Mouse (Mus musculus) brain, embryonic 14.5 days (tissue): ENCODE measurements around the gene Gm12216. TPM values are rescaled to one million over a fixed set of nuclear protein-coding genes. Genes with fewer than 3 reads are reported as not detected.

Experiments used
- DNase-seq: peaks from one replicate; pipeline ENCODE4 v3.0.0-alpha.2; 2011; ENCODE audit warnings: low read depth
- CTCF ChIP-seq: fragments of 200-500 bp; IDR thresholded peaks from 2 replicates; pipeline ENCODE4 v1.5.1; 2012; ENCODE audit warnings: inconsistent platforms, mild to moderate bottlenecking, moderate library complexity, borderline replicate concordance; ENCODE audit not compliant: insufficient read depth, insufficient read length; ENCODE audit errors: extremely low read depth
- POLR2A ChIP-seq: fragments of 200-500 bp; IDR thresholded peaks from 2 replicates; pipeline ENCODE4 v1.6.1; 2012; ENCODE audit warnings: mild to moderate bottlenecking, inconsistent platforms, borderline replicate concordance; ENCODE audit not compliant: poor library complexity, insufficient read depth, insufficient read length, severe bottlenecking; ENCODE audit errors: extremely low read depth
- polyA plus RNA-seq: library from polyadenylated mRNA; depleted of rRNA; stranded (reverse); fragments of >200 nt; gene quantifications from 2 replicates; pipeline ENCODE4 v1.2.3, GENCODE M21; 2012; rRNA removed

Gene Gm12216
- polyA plus RNA-seq, 1 experiment: 0.11 TPM

DNA sequence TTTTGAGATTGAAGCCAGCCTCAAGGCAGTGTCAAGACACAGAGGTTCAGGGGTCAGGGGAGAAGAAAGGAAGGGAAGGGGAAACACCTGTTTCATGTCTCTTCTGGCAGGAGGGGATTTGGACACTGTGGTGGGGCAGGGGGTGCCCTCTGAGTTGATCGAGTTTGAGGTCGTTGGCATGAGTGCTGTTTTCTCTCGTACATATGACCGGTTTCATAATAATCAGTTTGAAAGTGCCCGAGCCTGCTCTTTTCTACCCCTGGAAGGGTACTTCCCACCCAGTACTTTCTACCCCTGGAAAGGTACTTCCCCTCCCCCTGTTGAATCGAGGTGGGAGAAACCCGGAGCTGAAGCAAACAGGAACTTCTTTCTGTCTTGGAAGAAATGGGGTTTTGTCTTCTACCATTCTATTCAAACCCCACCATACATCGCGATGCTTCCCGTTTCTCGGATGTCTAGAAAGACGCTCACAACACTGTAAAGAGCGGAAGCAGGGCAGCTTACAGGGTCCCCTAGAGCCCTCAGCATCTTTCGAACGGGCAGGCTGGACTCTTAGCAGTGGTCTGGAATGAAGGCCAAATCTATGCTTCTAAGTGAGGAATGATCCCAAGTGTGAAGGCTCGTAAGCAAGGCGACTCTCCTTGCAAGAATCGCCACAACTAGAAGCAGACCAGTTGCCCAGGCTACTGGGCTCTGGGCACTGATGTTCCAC is 123.9 kb downstream of the Gm12216 start:
- no peak for DNase-seq
- TF ChIP-seq POLR2A (no peak), CTCF (no peak)

DNA sequence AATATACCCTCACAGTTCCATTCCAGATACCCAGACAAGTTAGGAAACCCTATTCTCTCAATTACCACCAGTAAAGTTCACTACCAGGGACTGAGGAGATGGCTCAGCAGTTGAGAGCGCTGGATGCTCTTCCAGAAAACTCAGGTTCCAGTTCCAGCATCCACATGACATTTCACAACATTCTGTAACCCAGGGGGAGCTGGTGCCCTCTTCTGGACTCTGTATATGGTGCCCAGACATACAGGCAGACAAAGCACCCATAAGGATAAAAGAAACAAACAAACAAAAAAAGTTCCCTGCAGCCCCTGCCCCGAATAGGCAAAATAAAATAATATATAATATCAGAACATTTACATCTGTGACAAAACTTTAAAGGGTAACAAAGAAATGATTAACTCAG is 124.6 kb downstream of the Gm12216 start:
- TF ChIP-seq CTCF: no peak
- no peak for TF ChIP-seq POLR2A
- DNase-seq: no peak

DNA sequence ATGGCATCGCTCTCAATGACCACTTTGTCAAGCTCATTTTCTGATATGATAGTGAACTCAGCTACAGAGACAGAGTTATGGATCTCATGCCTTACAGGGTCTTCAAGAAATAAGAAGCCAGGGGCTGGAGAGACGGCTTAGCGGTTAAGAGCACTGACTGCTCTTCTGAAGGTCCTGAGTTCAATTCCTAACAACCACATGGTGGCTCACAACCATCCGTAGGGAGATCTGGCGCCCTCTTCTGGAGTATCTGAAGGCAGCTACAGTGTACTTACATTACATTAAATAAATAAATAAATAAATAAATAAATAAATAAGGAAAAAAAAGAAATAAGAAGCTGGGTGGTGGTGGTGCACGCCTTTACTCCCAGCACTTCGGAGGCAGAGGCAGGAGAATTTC is 125.2 kb downstream of the Gm12216 start:
- DNase-seq: no peak
- no peak for TF ChIP-seq CTCF
- TF ChIP-seq POLR2A: no peak

Other genes with a start within 250 kb of the Gm12216 start
- 0.14 TPM in 1 of 2 replicates, not detected in the other for gene Il4, start 240.6 kb downstream of the Gm12216 start, polyA plus RNA-seq
- not detected in 2 replicates for gene Il13, start 224.6 kb downstream of the Gm12216 start, polyA plus RNA-seq
- gene Rad50, start 151.9 kb downstream of the Gm12216 start, polyA plus RNA-seq: 4.0 and 6.4 TPM in 2 replicates
- gene Il5, start 138.5 kb downstream of the Gm12216 start, polyA plus RNA-seq: 0.08 TPM in 1 of 2 replicates, not detected in the other
- gene Irf1, start 89.2 kb downstream of the Gm12216 start, polyA plus RNA-seq: 2.7 and 3.4 TPM in 2 replicates
- gene Gm17334, start 86.1 kb downstream of the Gm12216 start, polyA plus RNA-seq: 0.13 TPM in 1 of 2 replicates, not detected in the other
- gene Slc22a5, start 32.4 kb upstream of the Gm12216 start, polyA plus RNA-seq: 12.7 and 14.9 TPM in 2 replicates
- 2.3 and 3.7 TPM in 2 replicates for gene Slc22a21, start 121.1 kb upstream of the Gm12216 start, polyA plus RNA-seq
- 1.8 and 2.2 TPM in 2 replicates for gene Slc22a4, start 168.8 kb upstream of the Gm12216 start, polyA plus RNA-seq
- gene Pdlim4, start 209.8 kb upstream of the Gm12216 start, polyA plus RNA-seq: 26.0 and 38.9 TPM in 2 replicates
- gene P4ha2, start 240.8 kb upstream of the Gm12216 start, polyA plus RNA-seq: 14.0 and 15.0 TPM in 2 replicates